In the genomic region with DNA sequence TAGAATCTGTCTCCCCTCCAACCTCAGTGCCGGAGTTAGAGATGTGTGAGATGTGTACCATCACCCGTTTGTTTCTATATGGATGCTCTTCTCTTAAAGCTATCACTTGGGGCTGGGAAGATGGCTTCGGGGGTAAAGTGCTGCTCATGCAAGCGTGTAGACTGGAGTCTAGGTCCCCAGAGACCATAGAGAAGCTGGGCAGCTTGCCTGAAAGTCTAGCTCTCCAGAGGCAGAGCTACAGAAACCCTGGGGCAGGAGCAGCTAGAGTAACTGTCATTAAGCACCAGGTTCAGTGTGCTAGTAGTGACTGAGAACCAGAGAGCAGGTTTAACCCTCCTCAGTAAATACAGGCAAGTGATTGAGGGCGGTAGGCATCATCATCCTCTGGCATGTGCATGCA, we compare ENCODE assay signal across 18 mouse cellular contexts. TPM values are rescaled to one million over a fixed set of nuclear protein-coding genes. Genes with fewer than 3 reads are reported as not detected.
DNase-seq lines count a peak whose midpoint lies in the region; ATAC-seq and TF ChIP-seq lines count a peak whose summit lies in the region.
"Had no signal": no experiment of that assay in that cellular context is flagged by ENCODE, and none has a peak within 500 bp of the region (broad histone marks: within the 10 kb centered on the region; RNA-seq: fewer than 3 reads in every experiment).

No protein-coding gene starts in this region.

- no peaks in the 10 kb centered on the region for H3K9me3 ChIP-seq in kidney, embryonic 15.5 days (replicated peaks)
- H3K9me3 ChIP-seq: embryonic facial prominence, embryonic 15.5 days; forebrain, embryonic 12.5 days; limb, embryonic 10.5 days; liver, embryonic 12.5 days; lung, embryonic 15.5 days; megakaryocyte, embryonic 14.5 days had no signal

- no peak for ATAC-seq in kidney, embryonic 15.5 days (replicated peaks; ENCODE audit: low FRiP score)
- ATAC-seq: liver, embryonic 12.5 days; midbrain, embryonic 16.5 days had no signal

- H3K4me2 ChIP-seq in kidney, embryonic 15.5 days, result no peak overlapping the region
- H3K4me2 ChIP-seq: embryonic facial prominence, embryonic 15.5 days; forebrain, embryonic 12.5 days; liver, embryonic 12.5 days; lung, embryonic 15.5 days had no signal

- no peak overlapping the region for H3K4me3 ChIP-seq in kidney, adult 2 months (ENCODE audit: insufficient read depth, low read depth, low read length)
- no peak overlapping the region for H3K4me3 ChIP-seq in kidney, embryonic 15.5 days (replicated peaks)
- H3K4me3 ChIP-seq: embryonic facial prominence, embryonic 15.5 days; forebrain, embryonic 12.5 days; layer of hippocampus, adult 2 months; limb, embryonic 10.5 days; liver, embryonic 12.5 days; lung, embryonic 15.5 days; megakaryocyte, embryonic 14.5 days had no signal

- H3K9ac ChIP-seq in kidney, embryonic 15.5 days, result no peak overlapping the region
- H3K9ac ChIP-seq: embryonic facial prominence, embryonic 15.5 days; forebrain, embryonic 12.5 days; liver, embryonic 12.5 days; lung, embryonic 15.5 days had no signal

- no peak overlapping the region for H3K27ac ChIP-seq in kidney, adult 2 months (ENCODE audit: insufficient read depth, low read depth, low read length)
- H3K27ac ChIP-seq in kidney, embryonic 15.5 days, result no peak overlapping the region
- H3K27ac ChIP-seq: embryonic facial prominence, embryonic 15.5 days; forebrain, embryonic 12.5 days; layer of hippocampus, adult 2 months; limb, embryonic 10.5 days; liver, embryonic 12.5 days; lung, embryonic 15.5 days had no signal

- no peaks in the 10 kb centered on the region for H3K36me3 ChIP-seq in kidney, adult 2 months (ENCODE audit: control insufficient read depth, insufficient read depth, low read length)
- H3K36me3 ChIP-seq in kidney, embryonic 15.5 days, result peaks cover 10% of the 10 kb centered on the region
- H3K36me3 ChIP-seq: liver, embryonic 12.5 days; lung, embryonic 15.5 days had no signal

- DNase-seq in gastrocnemius, adult 8-10 months (ENCODE audit: low spot score in 2 of 2), result peak; percentile 16 to 24
- no peak for DNase-seq in gastrocnemius, postnatal 36 days
- DNase-seq in kidney, adult 2 months, result peak; percentile 72
- peak; percentile 19 to 54 for DNase-seq in kidney, adult 8-10 months
- DNase-seq in lung, postnatal 25 days (ENCODE audit: low spot score), result no peak
- DNase-seq in thymus, postnatal 0 days (ENCODE audit: low spot score), result no peak
- DNase-seq: cerebellum, adult 2 months; right cerebral cortex, postnatal 14 days; thymus, postnatal 4 days had no signal

- 66% methylated on average over 5 of the region's 5 CpGs for WGBS in kidney, adult 2 months
- 86% methylated on average over 5 of the region's 5 CpGs for WGBS in kidney, embryonic 15.5 days

- no peak for TF ChIP-seq CTCF in kidney, adult 2 months (conservative IDR thresholded peaks at IDR 0.05; ENCODE audit: insufficient read depth, insufficient read length, low read depth, low read length)

- peaks cover 17% of the 10 kb centered on the region; the same call in 1 of the 2 replicates for H3K4me1 ChIP-seq in kidney, adult 2 months (ENCODE audit: control insufficient read depth, insufficient read depth, low read length)
- peaks cover 19% of the 10 kb centered on the region for H3K4me1 ChIP-seq in kidney, embryonic 15.5 days

- TF ChIP-seq POLR2A in kidney, adult 2 months (IDR thresholded peaks at IDR 0.05; ENCODE audit: low read depth, low read length), result no peak

- no peaks in the 10 kb centered on the region for H3K27me3 ChIP-seq in kidney, adult 2 months (replicated peaks; ENCODE audit: control insufficient read depth, insufficient read depth, low read length)
- no peaks in the 10 kb centered on the region for H3K27me3 ChIP-seq in kidney, embryonic 15.5 days
- H3K27me3 ChIP-seq: embryonic facial prominence, embryonic 15.5 days; forebrain, embryonic 12.5 days; liver, embryonic 12.5 days; lung, embryonic 15.5 days; megakaryocyte, embryonic 14.5 days had no signal

- intact Hi-C loops in gastrocnemius, postnatal 36 days (cut with DNase I), result no loop called here

RNA-seq across cellular contexts. Expression of gene Zfand3, which starts 51.7 kb away (rescaled TPM):
- 100 to 1,000 TPM; 209 to 234 (median 219) TPM for total RNA-seq in gastrocnemius, adult 8-10 months (2022)
- 100 to 1,000 TPM; 155 to 159 TPM for total RNA-seq in gastrocnemius, postnatal 36 days (2021)
- 103 and 111 TPM in 2 replicates for polyA plus RNA-seq in kidney, adult 2 months (2012; rRNA removed)
- polyA plus RNA-seq in kidney, embryonic 15.5 days (2015; fragmentation: Nextera tagmentation; extraction: Ambion mirVana), result 53.0 and 58.4 TPM in 2 replicates
- 35.0 and 40.1 TPM in 2 replicates for polyA plus RNA-seq in thymus, postnatal 0 days (2015; fragmentation: Nextera tagmentation; extraction: Ambion mirVana)

Comparison
In these comparisons a context has a peak if more than half of its experiments do, and no peak if none do; other contexts are left out.
1. DNase-seq: peak in gastrocnemius, adult 8-10 months (2 of 2), kidney, adult 2 months (single experiment) and kidney, adult 8-10 months (2 of 2); none in gastrocnemius, postnatal 36 days (0 of 2), lung, postnatal 25 days (single experiment) and thymus, postnatal 0 days (single experiment).